Mouse (Mus musculus) cerebellum, adult 11-12 months (tissue): ENCODE measurements around the gene Olfr1469.
"Not testable (repeated sequence)": the region's sequence is repeated elsewhere in the genome, so short reads cannot be mapped to it uniquely, and the experiment has no call there.

Experiments
- DNase-seq: peaks from one replicate; pipeline ENCODE4 v3.0.0; 2022

The Olfr1469 gene

GRCm38 (mm10) chr19:13407549-13407948 lies at the start of gene Olfr1469:
Gene Olfr1469, plus strand, starts transcription at chr19:13407849.
- no peak for DNase-seq

- no peak for DNase-seq
Observed at GRCm38 (mm10) chr19:13361936-13362335, 45.7 kb upstream of the Olfr1469 start, which contains the start of gene Olfr1467. Gene Olfr1467, plus strand, starts transcription at chr19:13362236.

DNA sequence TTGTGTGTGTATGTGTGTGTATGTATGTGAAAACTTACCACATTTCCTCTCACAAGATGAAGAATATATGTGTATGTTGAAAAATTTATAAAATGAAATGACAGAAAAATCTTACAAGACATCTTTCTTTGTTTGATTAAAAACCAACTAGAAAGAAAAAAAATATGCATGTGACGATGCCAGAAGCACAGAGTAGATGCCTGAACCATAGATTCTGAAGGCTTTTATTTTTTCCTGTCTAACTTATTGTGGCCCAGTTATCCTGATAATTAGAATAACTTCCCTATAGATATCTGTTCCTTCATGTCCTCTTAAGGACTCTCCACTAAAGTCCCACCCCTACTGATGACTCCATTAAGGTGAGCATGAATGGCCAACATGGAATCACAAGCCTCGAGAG lies 35.5 kb downstream of the Olfr1469 start, which contains the start of gene Olfr1471:
TSS of gene Olfr1471 (plus strand) at position 301 of the 400 bp plus-strand sequence.
- not testable (repeated sequence) for DNase-seq

- DNase-seq = no peak
Observed at GRCm38 (mm10) chr19:13455986-13456385, 48.3 kb downstream of the Olfr1469 start, which contains the start of gene Olfr1472. Gene Olfr1472, minus strand, starts transcription at chr19:13456086.
